Comparison of ENCODE assay signal across 27 mouse cellular contexts in genomic region chr3:84492657-84493056, GRCm38 (mm10).
"Had no signal": no experiment of that assay in that cellular context is flagged by ENCODE, and none has a peak within 500 bp of the region (broad histone marks: within the 10 kb centered on the region; RNA-seq: fewer than 3 reads in every experiment).

No protein-coding gene starts in this region.

- H3K9me3 ChIP-seq: heart, embryonic 13.5 days; heart, embryonic 15.5 days; hindbrain, embryonic 12.5 days; intestine, embryonic 15.5 days; limb, embryonic 10.5 days; limb, embryonic 12.5 days; liver, embryonic 13.5 days had no signal

- H3K27me3 ChIP-seq: heart, embryonic 13.5 days; heart, embryonic 15.5 days; hindbrain, embryonic 12.5 days; intestine, embryonic 15.5 days; limb, embryonic 12.5 days; liver, embryonic 13.5 days had no signal

- ATAC-seq: hindbrain, embryonic 16.5 days; inflammation-experienced regulatory T-cells, adult 6 months; intestine, embryonic 15.5 days; intestine, postnatal 0 days had no signal

- H3K27ac ChIP-seq: gastrocnemius, adult 2 months; heart, embryonic 13.5 days; heart, embryonic 15.5 days; hindbrain, embryonic 12.5 days; hindbrain, embryonic 14.5 days; intestine, embryonic 15.5 days; left cerebral cortex, adult 2 months; limb, embryonic 10.5 days; limb, embryonic 12.5 days; liver, embryonic 13.5 days had no signal

- H3K4me3 ChIP-seq: gastrocnemius, adult 2 months; heart, embryonic 13.5 days; heart, embryonic 15.5 days; hindbrain, embryonic 12.5 days; intestine, embryonic 15.5 days; layer of hippocampus, adult 2 months; left cerebral cortex, adult 2 months; limb, embryonic 10.5 days; limb, embryonic 12.5 days; liver, embryonic 13.5 days had no signal

- H3K9ac ChIP-seq: heart, embryonic 13.5 days; heart, embryonic 15.5 days; hindbrain, embryonic 12.5 days; hindbrain, embryonic 14.5 days; intestine, embryonic 15.5 days; limb, embryonic 12.5 days; liver, embryonic 13.5 days had no signal

- DNase-seq: gastrocnemius, adult 2 months; gastrocnemius, postnatal 10 days; gastrocnemius, postnatal 25 days; heart, adult 11 months; heart, postnatal 14 days; heart, postnatal 36 days; kidney, adult 18-20 months; kidney, adult 8-10 months; kidney, postnatal 10 days; kidney, postnatal 25 days; kidney, postnatal 4 days; liver; liver, embryonic 13.5 days had no signal

- H3K4me2 ChIP-seq: heart, embryonic 11.5 days; heart, embryonic 13.5 days; heart, embryonic 15.5 days; hindbrain, embryonic 12.5 days; hindbrain, embryonic 14.5 days; intestine, embryonic 15.5 days; limb, embryonic 12.5 days; liver, embryonic 11.5 days; liver, embryonic 13.5 days had no signal

- H3K36me3 ChIP-seq: hindbrain, embryonic 12.5 days had no signal

- H3K4me1 ChIP-seq: heart, embryonic 15.5 days; limb, embryonic 12.5 days had no signal
